Mouse (Mus musculus) lung, postnatal 0 days (tissue): ENCODE data around the gene Hyal4. TPM values are rescaled to one million over a fixed set of nuclear protein-coding genes. Genes with fewer than 3 reads are reported as not detected.
A peak's percentile ranks its signal among the peaks of the same experiment; 100 is the strongest.

ENCODE experiments used
- ATAC-seq: fragments of 200-750 bp; cut with Nextera tagmentation; 2 replicates; pipeline ENCODE4 v1.8.0; 2017; ENCODE audit warnings: moderate library complexity
- DNase-seq: peaks from one replicate; pipeline ENCODE4 v3.0.0-alpha.2; 2016; ENCODE audit warnings: low spot score
- H3K27ac ChIP-seq: fragments of 300-500 bp; sonication (generic); 2 replicates; pipeline ENCODE4 v1.5.1; 2014; ENCODE audit warnings: antibody characterized with exemption, mild to moderate bottlenecking, low read length, mixed read lengths
- H3K27me3 ChIP-seq: fragments of 300-500 bp; sonication (generic); replicated peaks from 2 replicates; pipeline ENCODE4 v1.6.1; 2014; ENCODE audit warnings: low read length, mixed read lengths; ENCODE audit not compliant: insufficient read depth
- H3K36me3 ChIP-seq: fragments of 300-500 bp; sonication (generic); 2 replicates; pipeline ENCODE4 v1.6.1; 2014; ENCODE audit warnings: low read length, mixed read lengths; ENCODE audit not compliant: insufficient read depth
- H3K4me1 ChIP-seq: fragments of 300-500 bp; sonication (generic); 2 replicates; pipeline ENCODE4 v1.6.1; 2014; ENCODE audit warnings: antibody characterized with exemption, low read depth, low read length, mixed read lengths; ENCODE audit not compliant: insufficient read depth
- H3K4me2 ChIP-seq: fragments of 300-500 bp; sonication (generic); replicated peaks from 2 replicates; pipeline ENCODE4 v1.6.1; 2014; ENCODE audit warnings: low read depth, mild to moderate bottlenecking, low read length, moderate library complexity, mixed read lengths
- H3K4me3 ChIP-seq: fragments of 300-500 bp; sonication (generic); 2 replicates; pipeline ENCODE4 v1.5.1; 2014; ENCODE audit warnings: low read depth, low read length
- H3K9ac ChIP-seq: fragments of 300-500 bp; sonication (generic); replicated peaks from 2 replicates; pipeline ENCODE4 v1.6.1; 2014; ENCODE audit warnings: low read depth, mild to moderate bottlenecking
- H3K9me3 ChIP-seq: fragments of 300-500 bp; sonication (generic); 2 replicates; pipeline ENCODE4 v1.6.1; 2016; ENCODE audit warnings: low read length, mixed read lengths
- CTCF ChIP-seq: IDR thresholded peaks from 2 replicates; pipeline ENCODE4 v1.5.1; 2016; ENCODE audit warnings: antibody characterized with exemption, mild to moderate bottlenecking
- EP300 ChIP-seq: IDR thresholded peaks from 2 replicates; pipeline ENCODE4 v1.6.1; 2016; ENCODE audit warnings: antibody characterized with exemption, mild to moderate bottlenecking, control low read depth
- WGBS: fragments of 180-500 bp; shearing (Covaris S2); extraction: QIAGEN DNeasy Blood & Tissue Kit; methylation state at CpG from one replicate; pipeline ENCODE4 v1.1.7; 2014; 5-methylcytosine and 5-hydroxymethylcytosine counted together
- polyA plus RNA-seq: library from polyadenylated mRNA; unstranded; fragments of >200 nt; fragmentation: Nextera tagmentation; extraction: Ambion mirVana; gene quantifications from 2 replicates; pipeline ENCODE4 v1.2.1, GENCODE M21; 2015

Hyal4 gene
- polyA plus RNA-seq, result not detected in 2 replicates

DNA sequence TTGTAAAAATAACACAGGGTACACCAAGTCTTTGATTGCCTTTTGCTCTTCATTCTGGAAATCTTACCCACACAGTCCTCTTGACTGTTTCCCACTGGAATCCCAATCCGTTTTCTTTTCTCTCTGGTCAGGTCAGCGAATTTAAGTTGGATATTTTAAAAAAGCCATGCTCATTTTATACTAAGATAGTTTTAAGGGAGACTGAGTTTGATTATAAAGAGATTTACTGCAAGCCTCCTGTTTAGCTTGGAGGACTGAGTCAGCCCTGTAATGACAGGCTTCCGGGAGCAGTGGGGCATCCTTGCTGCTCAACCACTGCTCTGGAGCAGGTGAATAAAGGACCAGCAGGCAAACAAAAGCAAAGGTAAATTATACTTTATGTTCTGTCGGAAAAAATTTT lies at the start of gene Hyal4:
Gene Hyal4 (plus strand): TSS at position 301 of the 400 bp plus-strand sequence.
- H3K36me3 ChIP-seq, result no peaks in the 10 kb centered on the region

DNA sequence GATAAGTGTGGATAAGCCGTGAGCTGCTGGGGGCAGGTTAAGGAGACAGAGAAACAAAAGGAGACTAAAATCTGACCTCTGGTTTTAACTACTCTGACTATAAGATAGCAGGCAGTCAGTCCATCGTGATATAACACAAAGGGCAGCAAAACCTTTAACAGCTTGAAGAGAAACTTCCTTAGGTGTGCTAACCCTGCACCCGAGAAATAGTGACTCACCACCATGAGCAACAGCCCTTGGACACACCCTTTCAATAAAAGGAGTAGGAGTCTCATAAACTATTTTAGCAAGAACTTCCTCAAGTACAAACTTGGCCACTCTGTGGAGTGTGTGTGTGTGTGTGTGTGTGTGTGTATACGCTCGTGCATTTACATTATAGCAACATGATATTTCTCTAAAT lies 41.0 kb upstream of the Hyal4 start:
- no peaks in the 10 kb centered on the region for H3K9me3 ChIP-seq
- DNase-seq (peak; percentile 36), ATAC-seq (peak; percentile 48)
- H3K4me3 ChIP-seq, result no peak overlapping the region
- no peak for TF ChIP-seq CTCF
- no peak for TF ChIP-seq EP300
- H3K4me1 ChIP-seq, result no peaks in the 10 kb centered on the region
- H3K27me3 ChIP-seq, result no peaks in the 10 kb centered on the region
- H3K27ac ChIP-seq, result no peak overlapping the region
- no peaks in the 10 kb centered on the region for H3K36me3 ChIP-seq
- H3K9ac ChIP-seq, result no peak overlapping the region
- no peak overlapping the region for H3K4me2 ChIP-seq
- WGBS, result 71% methylated on average over 5 of the region's 5 CpGs

More for the DNA sequence above, at the start of gene Hyal4:
- Histone ChIP-seq H3K4me2 (no peak within 1 kb of the TSS), H3K9ac (no peak within 1 kb of the TSS), H3K4me1 (no peaks in the 10 kb centered on the region), H3K27ac (no peak within 1 kb of the TSS), H3K4me3 (no peak within 1 kb of the TSS), H3K9me3 (no peaks in the 10 kb centered on the region), H3K27me3 (no peaks in the 10 kb centered on the region)
- DNase-seq, result no peak
- TF ChIP-seq CTCF (no peak), EP300 (no peak)
- 82% methylated on average over 4 of the region's 4 CpGs for WGBS
- ATAC-seq, result no peak

GRCm38 (mm10) chr6:24707499-24707898 lies 40.6 kb upstream of the Hyal4 start:
- TF ChIP-seq CTCF (no peak), EP300 (no peak)
- Histone ChIP-seq H3K27ac (no peak overlapping the region; the same call in 1 of the 2 replicates), H3K27me3 (no peaks in the 10 kb centered on the region), H3K4me2 (no peak overlapping the region), H3K9me3 (no peaks in the 10 kb centered on the region), H3K9ac (no peak overlapping the region), H3K4me3 (no peak overlapping the region), H3K36me3 (no peaks in the 10 kb centered on the region), H3K4me1 (no peaks in the 10 kb centered on the region)
- ATAC-seq (no peak), DNase-seq (no peak)
- 70% methylated on average over 2 of the region's 2 CpGs for WGBS

GRCm38 (mm10) chr6:24721317-24722099 lies 26.6 kb upstream of the Hyal4 start:
- Histone ChIP-seq H3K4me2 (no peak overlapping the region), H3K27me3 (no peaks in the 10 kb centered on the region), H3K9me3 (no peaks in the 10 kb centered on the region), H3K36me3 (no peaks in the 10 kb centered on the region), H3K9ac (no peak overlapping the region), H3K4me3 (no peak overlapping the region), H3K27ac (no peak overlapping the region), H3K4me1 (no peaks in the 10 kb centered on the region)
- TF ChIP-seq CTCF (peak; percentile 64), EP300 (no peak)
- WGBS, result 20% methylated on average over 13 of the region's 13 CpGs
- ATAC-seq, result no peak
- peak; percentile 67 for DNase-seq

GRCm38 (mm10) chr6:24728130-24728529 lies 20.0 kb upstream of the Hyal4 start:
- Histone ChIP-seq H3K4me1 (no peaks in the 10 kb centered on the region), H3K9me3 (no peaks in the 10 kb centered on the region), H3K27me3 (no peaks in the 10 kb centered on the region), H3K27ac (no peak overlapping the region), H3K4me3 (no peak overlapping the region), H3K4me2 (no peak overlapping the region), H3K9ac (no peak overlapping the region), H3K36me3 (no peaks in the 10 kb centered on the region)
- ATAC-seq (no peak), DNase-seq (no peak)
- TF ChIP-seq EP300 (no peak), CTCF (no peak)
- 35% methylated on average over 1 of the region's 1 CpGs for WGBS

DNA sequence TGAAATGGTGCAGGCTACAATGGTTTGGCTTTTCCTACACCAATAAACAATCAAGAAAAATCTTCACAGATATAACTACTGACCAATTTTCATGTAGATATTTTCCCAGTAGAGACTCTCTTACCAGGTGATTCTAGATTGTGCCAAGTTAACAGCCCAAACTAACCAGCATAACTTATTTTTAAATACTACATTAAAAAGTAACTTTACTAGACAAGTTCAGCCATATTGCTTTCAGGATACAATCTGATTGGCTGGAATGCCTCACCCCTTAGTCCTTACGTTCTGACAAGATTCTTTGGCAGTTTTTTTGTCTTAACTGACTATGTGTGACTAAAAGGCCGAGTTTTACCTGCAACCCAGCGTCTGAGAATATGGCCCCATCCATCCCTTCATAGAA lies 15.2 kb upstream of the Hyal4 start, which contains the start of gene Hyal6:
Gene Hyal6 (plus strand): TSS at position 301 of the 400 bp plus-strand sequence.
- no peaks in the 10 kb centered on the region for H3K9me3 ChIP-seq
- no peak within 1 kb of the TSS for H3K4me2 ChIP-seq
- no peaks in the 10 kb centered on the region for H3K27me3 ChIP-seq
- WGBS, result 73% methylated on average over 3 of the region's 3 CpGs
- no peaks in the 10 kb centered on the region for H3K4me1 ChIP-seq
- DNase-seq (no peak), ATAC-seq (no peak)
- TF ChIP-seq EP300 (no peak), CTCF (no peak)
- no peak within 1 kb of the TSS for H3K27ac ChIP-seq
- H3K9ac ChIP-seq, result no peak within 1 kb of the TSS
- no peaks in the 10 kb centered on the region for H3K36me3 ChIP-seq
- no peak within 1 kb of the TSS for H3K4me3 ChIP-seq
